Mouse (Mus musculus) lung, postnatal 0 days (tissue): Measurements from ENCODE around the gene Nup62. TPM values are rescaled to one million over a fixed set of nuclear protein-coding genes. Genes with fewer than 3 reads are reported as not detected.

ENCODE experiments used
- ATAC-seq: fragments of 200-750 bp; cut with Nextera tagmentation; 2 replicates; pipeline ENCODE4 v1.8.0; 2017; ENCODE audit warnings: moderate library complexity
- DNase-seq: peaks from one replicate; pipeline ENCODE4 v3.0.0-alpha.2; 2016; ENCODE audit warnings: low spot score
- H3K27ac ChIP-seq: fragments of 300-500 bp; sonication (generic); 2 replicates; pipeline ENCODE4 v1.5.1; 2014; ENCODE audit warnings: antibody characterized with exemption, mild to moderate bottlenecking, low read length, mixed read lengths
- H3K27me3 ChIP-seq: fragments of 300-500 bp; sonication (generic); replicated peaks from 2 replicates; pipeline ENCODE4 v1.6.1; 2014; ENCODE audit warnings: low read length, mixed read lengths; ENCODE audit not compliant: insufficient read depth
- H3K36me3 ChIP-seq: fragments of 300-500 bp; sonication (generic); 2 replicates; pipeline ENCODE4 v1.6.1; 2014; ENCODE audit warnings: low read length, mixed read lengths; ENCODE audit not compliant: insufficient read depth
- H3K4me1 ChIP-seq: fragments of 300-500 bp; sonication (generic); 2 replicates; pipeline ENCODE4 v1.6.1; 2014; ENCODE audit warnings: antibody characterized with exemption, low read depth, low read length, mixed read lengths; ENCODE audit not compliant: insufficient read depth
- H3K4me2 ChIP-seq: fragments of 300-500 bp; sonication (generic); replicated peaks from 2 replicates; pipeline ENCODE4 v1.6.1; 2014; ENCODE audit warnings: low read depth, mild to moderate bottlenecking, low read length, moderate library complexity, mixed read lengths
- H3K4me3 ChIP-seq: fragments of 300-500 bp; sonication (generic); 2 replicates; pipeline ENCODE4 v1.5.1; 2014; ENCODE audit warnings: low read depth, low read length
- H3K9ac ChIP-seq: fragments of 300-500 bp; sonication (generic); replicated peaks from 2 replicates; pipeline ENCODE4 v1.6.1; 2014; ENCODE audit warnings: low read depth, mild to moderate bottlenecking
- H3K9me3 ChIP-seq: fragments of 300-500 bp; sonication (generic); 2 replicates; pipeline ENCODE4 v1.6.1; 2016; ENCODE audit warnings: low read length, mixed read lengths
- CTCF ChIP-seq: IDR thresholded peaks from 2 replicates; pipeline ENCODE4 v1.5.1; 2016; ENCODE audit warnings: antibody characterized with exemption, mild to moderate bottlenecking
- EP300 ChIP-seq: IDR thresholded peaks from 2 replicates; pipeline ENCODE4 v1.6.1; 2016; ENCODE audit warnings: antibody characterized with exemption, mild to moderate bottlenecking, control low read depth
- WGBS: fragments of 180-500 bp; shearing (Covaris S2); extraction: QIAGEN DNeasy Blood & Tissue Kit; methylation state at CpG from one replicate; pipeline ENCODE4 v1.1.7; 2014; 5-methylcytosine and 5-hydroxymethylcytosine counted together
- polyA plus RNA-seq: library from polyadenylated mRNA; unstranded; fragments of >200 nt; fragmentation: Nextera tagmentation; extraction: Ambion mirVana; gene quantifications from 2 replicates; pipeline ENCODE4 v1.2.1, GENCODE M21; 2015

Gene Nup62
- polyA plus RNA-seq, 1 experiment from 2014 or later, result 23.8 TPM

DNA sequence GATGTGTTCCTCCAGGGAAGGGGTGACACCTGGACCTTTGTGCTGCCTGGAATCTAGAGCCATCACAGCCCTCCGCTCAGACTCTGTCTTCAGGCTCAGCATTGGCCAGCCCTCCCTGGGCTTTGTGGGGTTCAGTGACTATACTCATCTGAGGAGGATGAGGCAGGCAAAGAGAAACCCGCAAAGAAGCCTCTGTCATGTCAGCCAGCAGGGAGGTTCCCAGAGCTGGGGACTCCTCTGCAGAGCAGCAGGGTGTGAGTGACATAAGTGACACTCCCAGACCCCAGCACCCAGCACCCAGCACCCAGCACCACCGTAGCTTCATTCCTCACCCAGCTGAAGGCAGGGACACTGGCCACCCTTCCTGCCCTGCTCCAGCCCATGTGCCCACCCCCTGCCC lies 26.4 kb upstream of the Nup62 start:
- H3K27ac ChIP-seq, result no peak overlapping the region
- no peaks in the 10 kb centered on the region for H3K36me3 ChIP-seq
- TF ChIP-seq EP300 (no peak), CTCF (no peak)
- H3K4me3 ChIP-seq, result no peak overlapping the region
- H3K4me1 ChIP-seq, result no peaks in the 10 kb centered on the region
- H3K27me3 ChIP-seq, result no peaks in the 10 kb centered on the region
- 50% methylated on average over 2 of the region's 3 CpGs for WGBS
- H3K9me3 ChIP-seq, result no peaks in the 10 kb centered on the region
- H3K4me2 ChIP-seq, result no peak overlapping the region
- no peak overlapping the region for H3K9ac ChIP-seq
- no peak for DNase-seq
- no peak for ATAC-seq

DNA sequence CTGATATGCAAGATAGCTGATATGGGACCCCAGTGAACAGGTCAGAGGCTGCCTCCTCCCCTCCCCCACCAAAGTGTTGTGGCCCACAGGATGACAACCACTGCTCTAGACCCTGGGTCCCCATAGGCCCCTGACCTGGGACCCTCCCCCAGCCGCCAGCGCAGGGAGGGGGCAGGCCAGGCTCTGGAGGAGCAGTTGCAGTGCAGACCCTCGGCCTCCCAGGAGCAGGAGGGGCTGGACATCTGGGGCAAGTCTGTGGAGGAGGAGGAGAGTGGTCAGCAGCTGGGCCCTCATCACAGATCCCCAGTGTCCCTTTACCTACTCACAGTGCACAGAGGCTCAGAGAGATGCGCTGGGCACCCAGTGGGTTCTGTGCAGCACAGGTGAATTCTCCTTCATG lies 25.8 kb upstream of the Nup62 start:
- WGBS, result 59% methylated on average over 4 of the region's 4 CpGs
- no peak overlapping the region for H3K27ac ChIP-seq
- H3K36me3 ChIP-seq, result no peaks in the 10 kb centered on the region
- H3K9me3 ChIP-seq, result no peaks in the 10 kb centered on the region
- ATAC-seq (no peak), DNase-seq (no peak)
- H3K27me3 ChIP-seq, result no peaks in the 10 kb centered on the region
- no peaks in the 10 kb centered on the region for H3K4me1 ChIP-seq
- no peak for TF ChIP-seq CTCF
- TF ChIP-seq EP300, result no peak
- no peak overlapping the region for H3K9ac ChIP-seq
- H3K4me2 ChIP-seq, result no peak overlapping the region
- H3K4me3 ChIP-seq, result no peak overlapping the region

DNA sequence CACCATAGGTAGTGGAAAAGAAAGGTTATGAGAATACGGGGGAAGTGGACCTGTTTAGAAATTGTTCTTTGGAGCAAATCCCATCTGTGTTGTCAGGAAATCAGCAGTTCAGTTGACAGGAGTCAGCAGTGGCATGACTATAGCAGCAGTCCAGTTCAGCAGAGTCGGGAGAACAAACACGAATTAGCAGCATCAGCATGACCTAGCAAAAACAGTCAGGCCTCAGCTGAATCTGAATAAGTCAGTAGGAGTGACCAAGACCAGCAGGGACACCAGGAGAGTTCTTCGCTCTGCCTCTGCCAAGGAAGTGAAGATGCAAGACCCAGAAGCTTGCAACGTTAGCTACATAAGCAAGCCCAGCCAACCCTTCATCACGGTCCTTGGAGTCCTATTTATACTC lies 23.1 kb upstream of the Nup62 start:
- TF ChIP-seq CTCF (no peak), EP300 (no peak)
- H3K9me3 ChIP-seq, result no peaks in the 10 kb centered on the region
- H3K27ac ChIP-seq, result no peak overlapping the region
- no peaks in the 10 kb centered on the region for H3K27me3 ChIP-seq
- DNase-seq (no peak), ATAC-seq (no peak)
- no peak overlapping the region for H3K4me3 ChIP-seq
- no peak overlapping the region for H3K9ac ChIP-seq
- no peak overlapping the region for H3K4me2 ChIP-seq
- 77% methylated on average over 6 of the region's 6 CpGs for WGBS
- H3K4me1 ChIP-seq, result no peaks in the 10 kb centered on the region
- H3K36me3 ChIP-seq, result no peaks in the 10 kb centered on the region

DNA sequence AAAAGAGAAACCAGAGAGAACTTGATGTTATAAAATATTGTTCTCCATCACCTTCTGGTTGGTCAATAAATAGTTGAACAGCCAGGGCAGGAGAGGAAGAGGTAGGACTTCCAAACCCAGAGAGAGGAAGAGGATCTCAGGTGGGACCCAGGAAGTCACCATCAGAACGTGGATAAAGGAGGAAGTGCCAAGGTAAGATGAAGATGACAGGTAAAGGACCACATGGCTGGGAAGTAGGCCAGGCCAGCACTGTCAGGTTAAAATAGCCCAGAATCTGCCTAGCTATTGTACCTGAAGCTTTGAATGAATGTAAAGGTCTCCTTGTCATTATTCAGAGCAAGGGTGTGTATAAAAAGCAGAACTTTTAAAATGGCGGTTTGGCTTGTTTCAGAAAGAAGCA lies 7.0 kb upstream of the Nup62 start:
- Histone ChIP-seq H3K9me3 (no peaks in the 10 kb centered on the region), H3K27ac (no peak overlapping the region), H3K9ac (no peak overlapping the region), H3K36me3 (no peaks in the 10 kb centered on the region; the same call in 1 of the 2 replicates), H3K4me1 (no peaks in the 10 kb centered on the region), H3K27me3 (no peaks in the 10 kb centered on the region), H3K4me3 (no peak overlapping the region), H3K4me2 (no peak overlapping the region)
- DNase-seq (no peak), ATAC-seq (no peak)
- TF ChIP-seq EP300 (no peak), CTCF (no peak)
- WGBS, result 71% methylated on average over 2 of the region's 2 CpGs

DNA sequence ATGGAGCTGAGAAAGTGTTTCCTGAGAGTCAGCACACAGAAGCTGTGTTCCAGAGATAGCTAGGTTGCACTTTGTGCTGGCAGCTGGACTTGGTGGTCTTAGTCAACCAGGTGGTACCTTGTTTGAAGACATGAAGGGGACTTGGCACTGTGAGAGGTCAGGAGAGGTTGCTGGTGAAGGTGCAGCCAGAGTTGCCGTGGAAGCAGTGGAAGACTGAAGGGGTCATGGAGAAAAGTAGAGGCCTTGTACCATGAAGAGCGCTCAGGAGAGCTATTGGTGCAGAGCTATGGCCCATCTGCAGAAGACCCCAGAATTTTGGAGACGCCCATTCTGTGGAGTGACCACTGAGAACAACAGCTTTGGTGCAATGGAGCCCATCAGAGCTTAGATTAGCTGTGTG lies 6.4 kb upstream of the Nup62 start:
- Histone ChIP-seq H3K4me1 (no peaks in the 10 kb centered on the region), H3K4me2 (no peak overlapping the region), H3K9me3 (no peaks in the 10 kb centered on the region), H3K36me3 (no peaks in the 10 kb centered on the region; the same call in 1 of the 2 replicates), H3K27ac (no peak overlapping the region), H3K27me3 (no peaks in the 10 kb centered on the region), H3K9ac (no peak overlapping the region), H3K4me3 (no peak overlapping the region)
- TF ChIP-seq EP300 (no peak), CTCF (no peak)
- WGBS, result 82% methylated on average over 3 of the region's 3 CpGs
- no peak for ATAC-seq
- peak; percentile 3 for DNase-seq

DNA sequence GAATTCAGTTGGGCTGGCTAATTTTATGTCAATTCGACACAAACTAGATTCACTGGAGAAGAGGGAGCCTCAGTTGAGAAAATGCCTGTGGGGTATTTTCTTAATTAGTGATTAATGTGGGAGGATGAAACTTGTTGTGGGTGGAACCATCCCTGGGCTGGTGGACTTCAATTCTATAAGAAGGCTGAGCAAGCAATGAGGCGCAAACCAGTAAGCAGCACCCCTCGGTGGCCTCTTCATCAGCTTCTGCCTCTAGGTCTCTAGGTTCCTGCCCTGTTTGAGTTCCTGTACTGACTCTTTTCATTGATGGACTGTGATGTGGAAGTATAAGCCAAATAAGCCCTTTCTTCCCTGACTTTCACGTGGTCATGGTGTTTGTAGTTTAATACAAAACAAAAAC lies 5.5 kb upstream of the Nup62 start:
- Histone ChIP-seq H3K27ac (no peak overlapping the region), H3K9me3 (no peaks in the 10 kb centered on the region), H3K36me3 (no peaks in the 10 kb centered on the region; the same call in 1 of the 2 replicates), H3K4me1 (no peaks in the 10 kb centered on the region), H3K4me2 (no peak overlapping the region), H3K4me3 (no peak overlapping the region), H3K9ac (no peak overlapping the region), H3K27me3 (no peaks in the 10 kb centered on the region)
- ATAC-seq, result no peak
- whole genome bisulfite sequencing, result 80% methylated on average over 4 of the region's 4 CpGs
- DNase-seq, result no peak
- TF ChIP-seq EP300 (no peak), CTCF (no peak)
